Mouse (Mus musculus): ENCODE measurements around the gene Itpr1. TPM values are rescaled to one million over a fixed set of nuclear protein-coding genes. Genes with fewer than 3 reads are reported as not detected.
A peak's percentile ranks its signal among the peaks of the same experiment; 100 is the strongest.

The Itpr1 gene
- polyA plus RNA-seq, 1 experiment from 2014 or later = 5.5 TPM

DNA sequence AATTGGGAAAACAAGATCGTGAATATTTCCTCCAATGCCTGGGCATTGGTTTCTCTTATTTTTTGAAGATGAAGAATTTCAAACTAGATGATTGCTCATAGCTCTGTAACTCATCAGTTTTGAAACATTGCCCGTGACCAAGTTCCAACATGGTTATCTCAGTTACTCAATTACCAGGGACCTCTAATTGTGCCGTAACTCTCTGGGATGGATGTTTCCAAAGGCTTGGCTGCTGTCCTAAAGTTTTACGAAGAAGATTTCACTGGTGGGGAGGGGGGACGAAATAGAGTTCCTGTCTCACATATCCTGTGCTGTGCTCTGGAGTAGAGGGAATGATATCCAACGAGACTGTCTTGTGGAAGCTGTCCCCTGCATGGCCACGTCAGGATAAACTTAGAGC lies 285.2 kb downstream of the Itpr1 start:
- H3K27me3 ChIP-seq (ENCODE audit: control insufficient read depth, insufficient read depth, low read length) = no peaks in the 10 kb centered on the region
- H3K4me2 ChIP-seq (ENCODE audit: low read length) = no peak overlapping the region
- H3K4me3 ChIP-seq (replicated peaks; ENCODE audit: low read depth, low read length) = no peak overlapping the region
- H3K27ac ChIP-seq (replicated peaks; ENCODE audit: low read depth, low read length) = no peak overlapping the region
- ATAC-seq (ENCODE audit: low FRiP score, low TSS enrichment) = no peak
- no peaks in the 10 kb centered on the region for H3K36me3 ChIP-seq (ENCODE audit: control insufficient read depth, insufficient read depth, low read length)
- DNase-seq = no peak
- 94% methylated on average over 7 of the region's 7 CpGs for WGBS
- no peak overlapping the region for H3K9ac ChIP-seq (replicated peaks; ENCODE audit: low read length)
- H3K4me1 ChIP-seq (ENCODE audit: control insufficient read depth, insufficient read depth, low read length) = no peaks in the 10 kb centered on the region
- no peaks in the 10 kb centered on the region for H3K9me3 ChIP-seq (ENCODE audit: control insufficient read depth, low read length)

DNA sequence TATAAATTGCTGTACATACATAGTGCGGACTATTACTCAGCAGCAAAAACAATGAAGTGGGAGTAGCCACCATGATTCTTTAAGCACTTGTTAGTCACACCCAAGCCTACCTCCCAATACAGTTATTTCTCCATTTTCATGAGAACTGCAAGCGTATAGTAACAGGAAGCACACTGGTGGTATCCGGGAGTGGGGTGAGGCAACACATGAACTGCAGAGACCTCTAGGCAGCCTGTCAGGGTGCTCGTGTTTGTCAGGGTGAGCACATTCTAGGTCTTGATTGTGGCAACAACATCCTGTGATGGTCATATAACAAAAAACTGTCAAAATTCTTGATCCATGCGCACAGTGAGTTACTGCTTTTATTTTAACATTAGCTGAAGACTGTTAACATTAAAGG lies 290.8 kb downstream of the Itpr1 start:
- DNase-seq (no peak), ATAC-seq (ENCODE audit: low FRiP score, low TSS enrichment) (no peak)
- WGBS = 93% methylated on average over 5 of the region's 5 CpGs
- Histone ChIP-seq H3K4me3 (replicated peaks; ENCODE audit: low read depth, low read length) (no peak overlapping the region), H3K4me1 (ENCODE audit: control insufficient read depth, insufficient read depth, low read length) (no peaks in the 10 kb centered on the region), H3K27me3 (ENCODE audit: control insufficient read depth, insufficient read depth, low read length) (no peaks in the 10 kb centered on the region), H3K9me3 (ENCODE audit: control insufficient read depth, low read length) (no peaks in the 10 kb centered on the region), H3K36me3 (ENCODE audit: control insufficient read depth, insufficient read depth, low read length) (no peaks in the 10 kb centered on the region), H3K27ac (replicated peaks; ENCODE audit: low read depth, low read length) (no peak overlapping the region), H3K4me2 (ENCODE audit: low read length) (no peak overlapping the region), H3K9ac (replicated peaks; ENCODE audit: low read length) (no peak overlapping the region)

DNA sequence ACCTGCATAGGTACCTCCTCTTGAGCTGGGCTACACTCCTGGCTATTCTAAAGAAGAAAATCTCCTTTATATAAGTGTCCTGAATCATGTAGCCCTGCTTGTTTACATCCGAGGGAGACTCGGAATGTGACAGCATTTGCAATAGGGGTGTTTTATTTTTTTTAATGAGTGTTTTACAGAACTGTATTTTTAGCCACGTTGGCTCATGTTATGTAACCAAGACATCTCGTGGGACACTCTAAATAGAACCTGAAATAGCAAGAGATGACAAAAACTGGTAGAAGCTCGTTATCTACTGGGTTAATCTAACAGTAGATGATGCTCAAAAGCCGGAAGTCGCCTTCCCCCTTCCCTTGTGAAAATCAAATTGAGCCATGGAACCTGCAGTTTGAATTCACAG lies 291.8 kb downstream of the Itpr1 start:
- Histone ChIP-seq H3K9ac (replicated peaks; ENCODE audit: low read length) (no peak overlapping the region), H3K27me3 (ENCODE audit: control insufficient read depth, insufficient read depth, low read length) (no peaks in the 10 kb centered on the region), H3K36me3 (ENCODE audit: control insufficient read depth, insufficient read depth, low read length) (no peaks in the 10 kb centered on the region), H3K27ac (replicated peaks; ENCODE audit: low read depth, low read length) (no peak overlapping the region), H3K9me3 (ENCODE audit: control insufficient read depth, low read length) (no peaks in the 10 kb centered on the region), H3K4me2 (ENCODE audit: low read length) (no peak overlapping the region), H3K4me1 (ENCODE audit: control insufficient read depth, insufficient read depth, low read length) (no peaks in the 10 kb centered on the region), H3K4me3 (replicated peaks; ENCODE audit: low read depth, low read length) (no peak overlapping the region)
- DNase-seq (no peak), ATAC-seq (ENCODE audit: low FRiP score, low TSS enrichment) (no peak)
- WGBS = 88% methylated on average over 7 of the region's 7 CpGs

DNA sequence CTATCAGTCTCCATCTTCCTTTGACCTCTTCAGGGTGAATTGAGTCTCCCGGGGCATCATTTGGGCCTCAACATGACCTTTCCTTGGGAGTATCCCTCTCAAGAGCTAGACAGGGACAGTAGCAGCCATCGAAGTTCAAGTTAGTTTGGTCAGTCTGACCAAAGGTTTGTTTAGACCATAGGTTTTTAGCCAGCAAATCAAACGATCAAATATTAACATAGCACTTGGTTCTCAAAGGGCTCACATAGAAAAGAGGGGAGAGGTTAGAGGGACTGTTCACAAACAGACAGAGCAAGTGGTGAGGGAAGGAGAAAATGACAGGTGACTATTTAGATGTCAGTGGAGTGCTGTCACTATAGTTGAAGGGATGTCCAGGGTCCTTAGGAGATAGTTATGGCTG lies 293.3 kb downstream of the Itpr1 start:
- H3K36me3 ChIP-seq (ENCODE audit: control insufficient read depth, insufficient read depth, low read length) = no peaks in the 10 kb centered on the region
- H3K9me3 ChIP-seq (ENCODE audit: control insufficient read depth, low read length) = no peaks in the 10 kb centered on the region
- no peak overlapping the region for H3K4me2 ChIP-seq (ENCODE audit: low read length)
- ATAC-seq (ENCODE audit: low FRiP score, low TSS enrichment) = no peak
- no peak overlapping the region for H3K27ac ChIP-seq (replicated peaks; ENCODE audit: low read depth, low read length)
- WGBS = 95% methylated on average over 3 of the region's 3 CpGs
- no peaks in the 10 kb centered on the region for H3K27me3 ChIP-seq (ENCODE audit: control insufficient read depth, insufficient read depth, low read length)
- H3K4me3 ChIP-seq (replicated peaks; ENCODE audit: low read depth, low read length) = no peak overlapping the region
- no peak overlapping the region for H3K9ac ChIP-seq (replicated peaks; ENCODE audit: low read length)
- H3K4me1 ChIP-seq (ENCODE audit: control insufficient read depth, insufficient read depth, low read length) = no peaks in the 10 kb centered on the region
- no peak for DNase-seq

DNA sequence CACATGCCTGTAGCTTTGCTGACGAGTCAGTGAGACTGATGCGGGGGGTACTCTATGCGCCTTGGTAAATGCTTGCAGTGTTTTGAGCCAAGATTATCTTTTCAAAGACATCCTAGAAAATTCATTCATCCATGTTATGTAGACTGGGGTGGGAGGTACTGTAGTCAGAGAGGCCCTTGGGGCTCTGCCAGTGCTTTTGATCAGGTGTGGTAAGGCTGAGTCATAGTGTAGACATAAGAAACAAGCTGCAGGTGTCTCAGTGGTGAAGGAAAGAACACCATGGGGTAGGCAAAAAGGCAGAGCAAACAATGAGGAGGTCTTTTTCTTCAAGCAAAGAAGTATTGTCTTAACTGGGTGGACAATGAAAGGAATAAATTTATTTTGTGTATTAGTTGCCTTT lies 294.4 kb downstream of the Itpr1 start:
- no peaks in the 10 kb centered on the region for H3K36me3 ChIP-seq (ENCODE audit: control insufficient read depth, insufficient read depth, low read length)
- DNase-seq = no peak
- no peaks in the 10 kb centered on the region for H3K4me1 ChIP-seq (ENCODE audit: control insufficient read depth, insufficient read depth, low read length)
- H3K27me3 ChIP-seq (ENCODE audit: control insufficient read depth, insufficient read depth, low read length) = no peaks in the 10 kb centered on the region
- H3K9ac ChIP-seq (replicated peaks; ENCODE audit: low read length) = no peak overlapping the region
- no peaks in the 10 kb centered on the region for H3K9me3 ChIP-seq (ENCODE audit: control insufficient read depth, low read length)
- no peak overlapping the region for H3K4me3 ChIP-seq (replicated peaks; ENCODE audit: low read depth, low read length)
- H3K27ac ChIP-seq (replicated peaks; ENCODE audit: low read depth, low read length) = no peak overlapping the region
- no peak for ATAC-seq (ENCODE audit: low FRiP score, low TSS enrichment)
- H3K4me2 ChIP-seq (ENCODE audit: low read length) = no peak overlapping the region
- 91% methylated on average over 3 of the region's 3 CpGs for WGBS

DNA sequence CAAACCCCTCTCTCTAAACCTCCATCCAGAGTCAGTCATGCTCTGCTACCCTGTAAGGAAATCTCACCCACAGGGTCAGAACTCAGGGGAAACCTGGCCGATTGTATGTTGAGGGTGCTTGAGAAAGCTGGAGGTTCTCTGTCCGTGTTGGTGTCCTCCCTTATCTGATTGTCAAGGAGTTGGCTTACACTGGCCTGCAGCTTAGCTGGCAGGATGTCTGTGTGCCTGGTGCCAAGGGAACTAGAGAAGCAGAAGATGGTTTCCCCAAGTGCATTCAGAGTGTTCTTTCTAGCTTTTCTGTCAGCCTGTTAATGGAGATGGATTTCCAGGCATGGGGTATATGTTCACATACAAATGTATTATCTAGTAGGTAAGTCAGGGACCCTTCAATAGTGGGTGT lies 296.4 kb downstream of the Itpr1 start:
- 86% methylated on average over 2 of the region's 2 CpGs for WGBS
- H3K9me3 ChIP-seq (ENCODE audit: control insufficient read depth, low read length) = no peaks in the 10 kb centered on the region
- no peak for ATAC-seq (ENCODE audit: low FRiP score, low TSS enrichment)

DNA sequence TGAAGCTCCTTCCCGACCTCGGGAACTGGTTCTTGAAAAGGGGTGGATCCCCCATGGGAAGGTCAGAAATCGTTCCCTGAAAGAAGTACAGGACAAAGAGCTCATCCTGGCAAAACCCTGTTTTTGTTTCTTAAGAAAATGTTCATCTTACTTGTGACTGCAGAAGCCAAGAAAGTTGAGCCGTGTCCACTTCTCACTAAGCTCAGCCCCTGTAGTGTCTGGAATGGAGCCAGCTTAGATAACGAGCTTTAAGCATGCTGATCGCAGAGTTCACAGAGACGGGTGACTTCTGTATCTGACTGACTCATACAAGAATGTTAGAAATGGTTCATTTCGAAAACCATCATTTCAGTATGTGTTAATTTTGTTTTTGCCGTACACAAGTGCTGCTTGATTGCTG lies 297.2 kb downstream of the Itpr1 start:
- DNase-seq (peak; percentile 47), ATAC-seq (ENCODE audit: low FRiP score, low TSS enrichment) (no peak)
- 71% methylated on average over 9 of the region's 9 CpGs for WGBS
- Histone ChIP-seq H3K27ac (replicated peaks; ENCODE audit: low read depth, low read length) (no peak overlapping the region), H3K4me2 (ENCODE audit: low read length) (no peak overlapping the region), H3K4me3 (replicated peaks; ENCODE audit: low read depth, low read length) (no peak overlapping the region), H3K27me3 (ENCODE audit: control insufficient read depth, insufficient read depth, low read length) (no peaks in the 10 kb centered on the region), H3K36me3 (ENCODE audit: control insufficient read depth, insufficient read depth, low read length) (no peaks in the 10 kb centered on the region), H3K9ac (replicated peaks; ENCODE audit: low read length) (no peak overlapping the region), H3K9me3 (ENCODE audit: control insufficient read depth, low read length) (no peaks in the 10 kb centered on the region), H3K4me1 (ENCODE audit: control insufficient read depth, insufficient read depth, low read length) (no peaks in the 10 kb centered on the region)

More for the DNA sequence above, 296.4 kb downstream of the Itpr1 start:
- Histone ChIP-seq H3K4me1 (ENCODE audit: control insufficient read depth, insufficient read depth, low read length) (no peaks in the 10 kb centered on the region), H3K4me3 (replicated peaks; ENCODE audit: low read depth, low read length) (no peak overlapping the region), H3K36me3 (ENCODE audit: control insufficient read depth, insufficient read depth, low read length) (no peaks in the 10 kb centered on the region), H3K27me3 (ENCODE audit: control insufficient read depth, insufficient read depth, low read length) (no peaks in the 10 kb centered on the region), H3K4me2 (ENCODE audit: low read length) (no peak overlapping the region), H3K27ac (replicated peaks; ENCODE audit: low read depth, low read length) (no peak overlapping the region), H3K9ac (replicated peaks; ENCODE audit: low read length) (no peak overlapping the region)
- no peak for DNase-seq

DNA sequence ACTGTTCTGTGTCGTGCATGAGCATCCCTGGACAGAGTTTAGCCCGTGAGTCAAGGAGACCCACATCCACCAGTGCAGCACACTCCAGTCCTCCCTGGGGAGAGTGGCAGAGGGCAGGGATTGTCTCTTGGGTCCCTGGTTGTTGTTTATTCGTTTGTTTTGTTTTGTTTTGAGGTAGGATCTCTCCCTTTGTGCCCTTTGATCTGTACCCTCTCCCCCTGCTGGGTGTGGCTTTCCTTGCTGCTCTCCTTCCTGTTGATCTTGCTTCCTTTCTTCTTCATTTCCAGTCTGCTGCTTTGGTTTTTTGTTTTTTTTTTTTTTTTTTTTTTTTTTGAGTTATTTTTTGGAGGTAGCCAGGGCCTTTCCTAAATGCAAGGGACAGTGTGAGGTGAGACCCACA lies 299.2 kb downstream of the Itpr1 start:
- no peaks in the 10 kb centered on the region for H3K9me3 ChIP-seq (ENCODE audit: control insufficient read depth, low read length)
- ATAC-seq (ENCODE audit: low FRiP score, low TSS enrichment) = no peak
- no peak for DNase-seq
- no peak overlapping the region for H3K4me2 ChIP-seq (ENCODE audit: low read length)
- H3K27ac ChIP-seq (replicated peaks; ENCODE audit: low read depth, low read length) = no peak overlapping the region
- H3K4me1 ChIP-seq (ENCODE audit: control insufficient read depth, insufficient read depth, low read length) = no peaks in the 10 kb centered on the region
- no peak overlapping the region for H3K9ac ChIP-seq (replicated peaks; ENCODE audit: low read length)
- H3K36me3 ChIP-seq (ENCODE audit: control insufficient read depth, insufficient read depth, low read length) = no peaks in the 10 kb centered on the region
- 60% methylated on average over 3 of the region's 3 CpGs for WGBS
- H3K27me3 ChIP-seq (ENCODE audit: control insufficient read depth, insufficient read depth, low read length) = no peaks in the 10 kb centered on the region
- no peak overlapping the region for H3K4me3 ChIP-seq (replicated peaks; ENCODE audit: low read depth, low read length)

DNA sequence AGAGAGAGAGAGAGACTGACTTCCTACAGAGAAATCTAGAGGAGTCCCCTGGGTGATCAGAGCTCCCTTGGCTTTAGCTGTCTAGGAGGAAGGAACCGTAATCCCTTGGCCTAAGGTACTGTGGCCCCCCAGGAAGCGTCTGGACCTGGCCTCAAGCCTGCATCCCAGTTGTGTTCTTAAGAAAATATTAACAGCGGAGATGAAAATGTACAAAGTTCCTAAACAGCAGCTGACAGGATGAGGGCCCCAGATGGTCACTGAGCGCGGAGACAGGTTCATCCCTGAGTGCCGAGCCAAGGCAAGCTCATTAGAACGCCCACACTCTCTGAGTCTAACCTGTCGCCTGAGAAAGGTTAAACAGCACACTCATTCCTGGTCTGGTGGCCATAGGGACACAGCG lies 300.1 kb downstream of the Itpr1 start:
- DNase-seq = no peak
- H3K27ac ChIP-seq (replicated peaks; ENCODE audit: low read depth, low read length) = no peak overlapping the region
- no peaks in the 10 kb centered on the region for H3K9me3 ChIP-seq (ENCODE audit: control insufficient read depth, low read length)
- no peak overlapping the region for H3K9ac ChIP-seq (replicated peaks; ENCODE audit: low read length)
- H3K4me1 ChIP-seq (ENCODE audit: control insufficient read depth, insufficient read depth, low read length) = no peaks in the 10 kb centered on the region
- H3K27me3 ChIP-seq (ENCODE audit: control insufficient read depth, insufficient read depth, low read length) = no peaks in the 10 kb centered on the region
- no peak overlapping the region for H3K4me2 ChIP-seq (ENCODE audit: low read length)
- H3K4me3 ChIP-seq (replicated peaks; ENCODE audit: low read depth, low read length) = no peak overlapping the region
- no peak for ATAC-seq (ENCODE audit: low FRiP score, low TSS enrichment)
- H3K36me3 ChIP-seq (ENCODE audit: control insufficient read depth, insufficient read depth, low read length) = no peaks in the 10 kb centered on the region
- WGBS = 84% methylated on average over 9 of the region's 9 CpGs
